Mouse (Mus musculus): Measurements from ENCODE around the gene Vgll4. TPM values are rescaled to one million over a fixed set of nuclear protein-coding genes. Genes with fewer than 3 reads are reported as not detected.
A peak's percentile ranks its signal among the peaks of the same experiment; 100 is the strongest.

Vgll4 gene
- polyA plus RNA-seq, 1 experiment from 2014 or later = 84.9 TPM

- peaks cover 3% of the 10 kb centered on the region; the same call in 1 of the 2 replicates for H3K36me3 ChIP-seq (ENCODE audit: control insufficient read depth, insufficient read depth, low read length)
- H3K4me3 ChIP-seq (ENCODE audit: low read depth, low read length) = no peak overlapping the region
- no peaks in the 10 kb centered on the region for H3K27me3 ChIP-seq (ENCODE audit: control insufficient read depth, insufficient read depth, low read length)
- ATAC-seq (ENCODE audit: insufficient number of reproducible peaks, insufficient read depth, low FRiP score, low read depth) = no peak
- no peak overlapping the region for H3K27ac ChIP-seq (ENCODE audit: low read length)
- peaks cover 41% of the 10 kb centered on the region for H3K4me1 ChIP-seq (ENCODE audit: control insufficient read depth, insufficient read depth, low read length)
- no peak overlapping the region for H3K4me2 ChIP-seq (replicated peaks; ENCODE audit: low read depth, low read length)
- H3K9ac ChIP-seq (replicated peaks; ENCODE audit: low read depth, low read length) = no peak overlapping the region
- 67% methylated on average over 8 of the region's 8 CpGs for WGBS
- no peaks in the 10 kb centered on the region for H3K9me3 ChIP-seq (ENCODE audit: control insufficient read depth, low read depth, low read length)
These were observed 64.4 kb downstream of the Vgll4 start for GRCm38 (mm10) chr6:114905253-114906028.

GRCm38 (mm10) chr6:114904818-114905217 is 65.0 kb downstream of the Vgll4 start:
- H3K36me3 ChIP-seq (ENCODE audit: control insufficient read depth, insufficient read depth, low read length) = peaks cover 3% of the 10 kb centered on the region; the same call in 1 of the 2 replicates
- no peak for ATAC-seq (ENCODE audit: insufficient number of reproducible peaks, insufficient read depth, low FRiP score, low read depth)
- no peak overlapping the region for H3K9ac ChIP-seq (replicated peaks; ENCODE audit: low read depth, low read length)
- H3K9me3 ChIP-seq (ENCODE audit: control insufficient read depth, low read depth, low read length) = no peaks in the 10 kb centered on the region
- WGBS = 90% methylated on average over 3 of the region's 3 CpGs
- no peak overlapping the region for H3K27ac ChIP-seq (ENCODE audit: low read length)
- H3K4me1 ChIP-seq (ENCODE audit: control insufficient read depth, insufficient read depth, low read length) = peaks cover 46% of the 10 kb centered on the region
- no peak overlapping the region for H3K4me3 ChIP-seq (ENCODE audit: low read depth, low read length)
- no peak overlapping the region for H3K4me2 ChIP-seq (replicated peaks; ENCODE audit: low read depth, low read length)
- H3K27me3 ChIP-seq (ENCODE audit: control insufficient read depth, insufficient read depth, low read length) = no peaks in the 10 kb centered on the region

- Histone ChIP-seq H3K36me3 (ENCODE audit: control insufficient read depth, insufficient read depth, low read length) (peaks cover 3% of the 10 kb centered on the region; the same call in 1 of the 2 replicates), H3K4me1 (ENCODE audit: control insufficient read depth, insufficient read depth, low read length) (peaks cover 52% of the 10 kb centered on the region), H3K27me3 (ENCODE audit: control insufficient read depth, insufficient read depth, low read length) (no peaks in the 10 kb centered on the region), H3K4me2 (replicated peaks; ENCODE audit: low read depth, low read length) (no peak overlapping the region), H3K9me3 (ENCODE audit: control insufficient read depth, low read depth, low read length) (no peaks in the 10 kb centered on the region), H3K9ac (replicated peaks; ENCODE audit: low read depth, low read length) (no peak overlapping the region), H3K4me3 (ENCODE audit: low read depth, low read length) (no peak overlapping the region), H3K27ac (ENCODE audit: low read length) (no peak overlapping the region)
- 62% methylated on average over 6 of the region's 6 CpGs for WGBS
- ATAC-seq (ENCODE audit: insufficient number of reproducible peaks, insufficient read depth, low FRiP score, low read depth) = no peak
These were observed 65.6 kb downstream of the Vgll4 start for GRCm38 (mm10) chr6:114904233-114904632.

- WGBS = 27% methylated on average over 4 of the region's 4 CpGs
- peaks cover 48% of the 10 kb centered on the region for H3K4me1 ChIP-seq (ENCODE audit: control insufficient read depth, insufficient read depth, low read length)
- peak overlapping the region; percentile 44; the same call in 1 of the 2 replicates for H3K27ac ChIP-seq (ENCODE audit: low read length)
- no peak overlapping the region for H3K9ac ChIP-seq (replicated peaks; ENCODE audit: low read depth, low read length)
- no peaks in the 10 kb centered on the region for H3K27me3 ChIP-seq (ENCODE audit: control insufficient read depth, insufficient read depth, low read length)
- H3K36me3 ChIP-seq (ENCODE audit: control insufficient read depth, insufficient read depth, low read length) = peaks cover 4% of the 10 kb centered on the region; the same call in 1 of the 2 replicates
- ATAC-seq (ENCODE audit: insufficient number of reproducible peaks, insufficient read depth, low FRiP score, low read depth) = peak; percentile 51; the same call in 1 of the 2 replicates
- H3K4me3 ChIP-seq (ENCODE audit: low read depth, low read length) = no peak overlapping the region
- H3K4me2 ChIP-seq (replicated peaks; ENCODE audit: low read depth, low read length) = peak overlapping the region; percentile 22; the same call in 1 of the 2 replicates
- no peaks in the 10 kb centered on the region for H3K9me3 ChIP-seq (ENCODE audit: control insufficient read depth, low read depth, low read length)
These were observed 67.9 kb downstream of the Vgll4 start for GRCm38 (mm10) chr6:114901921-114902320.

GRCm38 (mm10) chr6:114901321-114901824 is 68.4 kb downstream of the Vgll4 start:
- 5% methylated on average over 12 of the region's 12 CpGs for WGBS

GRCm38 (mm10) chr6:114900194-114900593 is 69.6 kb downstream of the Vgll4 start:
- no peaks in the 10 kb centered on the region for H3K27me3 ChIP-seq (ENCODE audit: control insufficient read depth, insufficient read depth, low read length)
- peak overlapping the region; percentile 10; the same call in 1 of the 2 replicates for H3K9ac ChIP-seq (replicated peaks; ENCODE audit: low read depth, low read length)
- peaks cover 4% of the 10 kb centered on the region; the same call in 1 of the 2 replicates for H3K36me3 ChIP-seq (ENCODE audit: control insufficient read depth, insufficient read depth, low read length)
- H3K4me1 ChIP-seq (ENCODE audit: control insufficient read depth, insufficient read depth, low read length) = peaks cover 48% of the 10 kb centered on the region
- H3K4me3 ChIP-seq (ENCODE audit: low read depth, low read length) = no peak overlapping the region
- peak overlapping the region; percentile 16; the same call in 1 of the 2 replicates for H3K4me2 ChIP-seq (replicated peaks; ENCODE audit: low read depth, low read length)
- no peaks in the 10 kb centered on the region; the same call in 1 of the 2 replicates for H3K9me3 ChIP-seq (ENCODE audit: control insufficient read depth, low read depth, low read length)
- no peak for ATAC-seq (ENCODE audit: insufficient number of reproducible peaks, insufficient read depth, low FRiP score, low read depth)
- H3K27ac ChIP-seq (ENCODE audit: low read length) = peak overlapping the region; percentile 69
- 46% methylated on average over 10 of the region's 10 CpGs for WGBS

More at GRCm38 (mm10) chr6:114901321-114901824, 68.4 kb downstream of the Vgll4 start:
- Histone ChIP-seq H3K9ac (replicated peaks; ENCODE audit: low read depth, low read length) (no peak overlapping the region), H3K4me1 (ENCODE audit: control insufficient read depth, insufficient read depth, low read length) (peaks cover 48% of the 10 kb centered on the region), H3K9me3 (ENCODE audit: control insufficient read depth, low read depth, low read length) (no peaks in the 10 kb centered on the region), H3K4me3 (ENCODE audit: low read depth, low read length) (no peak overlapping the region), H3K4me2 (replicated peaks; ENCODE audit: low read depth, low read length) (peak overlapping the region; percentile 22; the same call in 1 of the 2 replicates), H3K36me3 (ENCODE audit: control insufficient read depth, insufficient read depth, low read length) (peaks cover 4% of the 10 kb centered on the region; the same call in 1 of the 2 replicates), H3K27ac (ENCODE audit: low read length) (peak overlapping the region; percentile 44; the same call in 1 of the 2 replicates), H3K27me3 (ENCODE audit: control insufficient read depth, insufficient read depth, low read length) (no peaks in the 10 kb centered on the region)
- ATAC-seq (ENCODE audit: insufficient number of reproducible peaks, insufficient read depth, low FRiP score, low read depth) = peak; percentile 90

- Histone ChIP-seq H3K4me2 (replicated peaks; ENCODE audit: low read depth, low read length) (peak overlapping the region; percentile 16; the same call in 1 of the 2 replicates), H3K27me3 (ENCODE audit: control insufficient read depth, insufficient read depth, low read length) (no peaks in the 10 kb centered on the region), H3K4me1 (ENCODE audit: control insufficient read depth, insufficient read depth, low read length) (peaks cover 48% of the 10 kb centered on the region), H3K4me3 (ENCODE audit: low read depth, low read length) (no peak overlapping the region), H3K9me3 (ENCODE audit: control insufficient read depth, low read depth, low read length) (no peaks in the 10 kb centered on the region; the same call in 1 of the 2 replicates), H3K27ac (ENCODE audit: low read length) (peak overlapping the region; percentile 69), H3K36me3 (ENCODE audit: control insufficient read depth, insufficient read depth, low read length) (peaks cover 4% of the 10 kb centered on the region; the same call in 1 of the 2 replicates), H3K9ac (replicated peaks; ENCODE audit: low read depth, low read length) (0 out of 2 replicates have a peak overlapping the region, but pooled peaks have one; percentile 10)
- ATAC-seq (ENCODE audit: insufficient number of reproducible peaks, insufficient read depth, low FRiP score, low read depth) = no peak
- WGBS = 18% methylated on average over 7 of the region's 7 CpGs
These were observed 70.1 kb downstream of the Vgll4 start for GRCm38 (mm10) chr6:114899652-114900051.

- peaks cover 4% of the 10 kb centered on the region; the same call in 1 of the 2 replicates for H3K36me3 ChIP-seq (ENCODE audit: control insufficient read depth, insufficient read depth, low read length)
- ATAC-seq (ENCODE audit: insufficient number of reproducible peaks, insufficient read depth, low FRiP score, low read depth) = no peak
- no peak overlapping the region for H3K4me2 ChIP-seq (replicated peaks; ENCODE audit: low read depth, low read length)
- H3K27ac ChIP-seq (ENCODE audit: low read length) = no peak overlapping the region
- peaks cover 45% of the 10 kb centered on the region for H3K4me1 ChIP-seq (ENCODE audit: control insufficient read depth, insufficient read depth, low read length)
- no peaks in the 10 kb centered on the region for H3K27me3 ChIP-seq (ENCODE audit: control insufficient read depth, insufficient read depth, low read length)
- no peak overlapping the region for H3K4me3 ChIP-seq (ENCODE audit: low read depth, low read length)
- H3K9ac ChIP-seq (replicated peaks; ENCODE audit: low read depth, low read length) = no peak overlapping the region
- 91% methylated on average over 4 of the region's 4 CpGs for WGBS
- no peaks in the 10 kb centered on the region; the same call in 1 of the 2 replicates for H3K9me3 ChIP-seq (ENCODE audit: control insufficient read depth, low read depth, low read length)
These were observed 70.8 kb downstream of the Vgll4 start for GRCm38 (mm10) chr6:114898949-114899348.
